Mouse (Mus musculus): ENCODE measurements around the gene Sdccag8. TPM values are rescaled to one million over a fixed set of nuclear protein-coding genes. Genes with fewer than 3 reads are reported as not detected.

The Sdccag8 gene
- polyA plus RNA-seq, 1 experiment from 2014 or later = 10.4 TPM

DNA sequence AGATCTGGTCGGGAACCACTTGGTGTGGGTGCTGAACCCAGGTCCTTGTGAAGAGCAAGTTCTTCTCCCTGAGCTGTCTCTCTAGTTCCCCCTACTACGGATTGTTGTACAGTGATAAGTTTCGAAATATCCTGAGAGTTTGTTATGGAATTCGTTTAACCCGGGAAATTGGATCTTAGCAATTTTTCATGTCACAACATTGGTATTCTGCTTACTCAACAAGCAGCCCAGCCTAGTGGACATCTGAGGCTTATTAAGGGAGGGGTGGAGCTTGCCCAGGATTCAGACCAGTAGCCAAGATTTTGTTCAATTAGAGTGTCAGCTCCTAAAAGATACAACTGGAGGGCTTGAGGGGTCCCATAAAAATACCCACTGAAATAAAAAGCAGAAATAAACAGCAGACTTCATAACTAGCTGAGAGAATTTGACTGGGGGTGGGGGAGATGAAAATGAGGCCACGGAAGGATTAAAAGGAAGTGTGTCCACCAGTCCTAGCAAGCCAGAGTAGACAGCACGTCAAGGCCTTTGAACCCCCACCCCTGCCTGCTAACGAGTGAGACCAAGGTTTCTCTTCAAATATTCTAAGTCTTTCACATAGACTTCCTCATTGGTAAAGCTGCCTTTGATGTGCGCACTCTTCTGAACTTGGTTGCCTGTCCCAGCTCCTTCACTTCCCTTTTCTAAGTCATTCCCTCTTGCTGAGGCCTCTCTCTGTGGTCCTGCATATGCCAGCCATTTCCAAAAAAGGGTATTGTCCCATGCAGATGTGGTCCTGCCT, 38.5 kb downstream of the Sdccag8 start:
- no peak for DNase-seq (ENCODE audit: low spot score)
- H3K27me3 ChIP-seq (ENCODE audit: insufficient read depth, poor library complexity, severe bottlenecking) = no peaks in the 10 kb centered on the region
- H3K27ac ChIP-seq = no peak overlapping the region
- H3K36me3 ChIP-seq = peaks cover 29% of the 10 kb centered on the region
- no peak overlapping the region for H3K4me3 ChIP-seq
- 91% methylated on average over 9 of the region's 9 CpGs for WGBS
- H3K4me1 ChIP-seq = peaks cover 4% of the 10 kb centered on the region; the same call in 1 of the 2 replicates
- H3K9me3 ChIP-seq = no peaks in the 10 kb centered on the region; the same call in 1 of the 2 replicates

DNA sequence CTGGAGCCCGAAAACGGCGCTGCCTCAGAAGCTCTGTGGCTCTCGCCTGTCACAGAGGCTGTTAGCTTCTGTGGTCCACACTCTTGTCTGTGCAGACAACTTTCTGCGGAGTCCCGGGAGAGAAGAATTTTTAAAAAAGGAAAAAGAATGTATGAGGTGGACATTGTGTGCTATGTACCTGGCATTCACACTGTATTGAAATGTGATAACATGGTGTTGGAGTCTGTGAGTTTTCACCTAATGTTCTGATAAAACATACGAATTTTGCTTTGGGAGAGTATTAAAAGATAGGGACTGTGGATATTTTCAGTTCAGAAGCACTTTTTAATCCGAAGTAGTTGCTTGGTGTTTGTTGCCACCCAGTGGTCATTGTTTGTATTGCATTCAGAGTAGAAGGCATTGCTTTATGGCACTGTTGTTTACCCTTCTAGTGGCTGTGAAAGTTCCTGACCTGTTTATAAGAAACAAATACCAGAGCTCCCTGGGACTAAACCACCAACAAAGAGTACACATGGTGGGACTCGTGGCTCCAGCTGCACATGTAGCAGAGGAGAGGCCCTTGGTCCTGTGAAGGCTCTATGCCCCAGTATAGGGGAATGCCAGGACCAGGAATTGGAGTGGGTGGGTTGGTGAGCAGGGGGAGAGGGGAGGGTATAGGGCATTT, 47.7 kb downstream of the Sdccag8 start:
- no peaks in the 10 kb centered on the region for H3K9me3 ChIP-seq
- no peak overlapping the region for H3K4me3 ChIP-seq
- H3K27ac ChIP-seq = no peak overlapping the region
- no peak for DNase-seq (ENCODE audit: low spot score)
- no peaks in the 10 kb centered on the region for H3K4me1 ChIP-seq
- H3K36me3 ChIP-seq = no peaks in the 10 kb centered on the region
- no peaks in the 10 kb centered on the region for H3K27me3 ChIP-seq (ENCODE audit: insufficient read depth, poor library complexity, severe bottlenecking)
- WGBS = 60% methylated on average over 9 of the region's 9 CpGs

DNA sequence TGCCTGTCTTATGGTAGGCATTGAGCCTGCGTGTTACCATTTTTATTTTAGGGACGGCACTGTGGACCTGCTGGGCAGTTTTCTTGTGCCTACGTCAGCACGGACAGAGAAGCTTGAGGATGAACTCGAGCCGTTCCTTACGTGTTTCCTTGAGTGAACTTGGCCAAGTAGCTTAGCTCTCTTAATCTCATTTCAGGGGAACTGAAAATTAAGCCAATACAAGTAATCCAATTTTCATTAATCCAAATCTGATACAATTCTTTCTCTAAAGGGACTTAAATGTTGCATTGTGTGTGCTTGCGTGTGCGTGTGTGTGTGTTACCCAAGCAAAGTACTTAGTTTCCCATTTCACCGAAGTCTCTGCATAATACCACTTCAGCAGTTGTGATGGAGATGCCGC, 56.0 kb downstream of the Sdccag8 start:
- no peaks in the 10 kb centered on the region for H3K27me3 ChIP-seq (ENCODE audit: insufficient read depth, poor library complexity, severe bottlenecking)
- H3K4me1 ChIP-seq = no peaks in the 10 kb centered on the region
- no peaks in the 10 kb centered on the region for H3K9me3 ChIP-seq
- no peak overlapping the region for H3K27ac ChIP-seq
- H3K36me3 ChIP-seq = peaks cover 4% of the 10 kb centered on the region; the same call in 1 of the 2 replicates
- WGBS = 87% methylated on average over 11 of the region's 11 CpGs
- H3K4me3 ChIP-seq = no peak overlapping the region
- no peak for DNase-seq (ENCODE audit: low spot score)

DNA sequence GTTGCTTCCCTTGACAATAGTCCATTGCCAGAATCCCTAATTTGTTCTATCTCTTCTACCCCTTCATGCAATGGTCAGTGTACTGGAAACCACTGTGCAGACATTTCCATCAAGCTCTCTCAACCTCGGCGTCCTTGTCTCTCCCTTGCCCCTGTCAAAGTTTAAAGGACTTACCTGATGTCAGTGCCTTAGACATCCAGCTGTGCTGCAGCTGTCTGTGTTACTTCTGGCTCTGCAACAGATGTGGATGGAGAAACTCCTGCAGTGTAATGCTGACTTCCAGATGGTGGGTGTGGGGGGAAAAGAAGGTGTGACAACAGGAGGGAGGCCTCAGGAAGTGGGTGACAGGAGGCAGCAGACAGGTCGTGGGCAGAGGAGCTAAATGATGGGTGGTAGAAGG, 57.5 kb downstream of the Sdccag8 start:
- Histone ChIP-seq H3K27ac (no peak overlapping the region), H3K9me3 (no peaks in the 10 kb centered on the region), H3K36me3 (peaks cover 4% of the 10 kb centered on the region; the same call in 1 of the 2 replicates), H3K4me1 (no peaks in the 10 kb centered on the region), H3K4me3 (no peak overlapping the region), H3K27me3 (ENCODE audit: insufficient read depth, poor library complexity, severe bottlenecking) (no peaks in the 10 kb centered on the region)
- peak; percentile 61 for DNase-seq (ENCODE audit: low spot score)
- WGBS = 26% methylated on average over 3 of the region's 3 CpGs

DNA sequence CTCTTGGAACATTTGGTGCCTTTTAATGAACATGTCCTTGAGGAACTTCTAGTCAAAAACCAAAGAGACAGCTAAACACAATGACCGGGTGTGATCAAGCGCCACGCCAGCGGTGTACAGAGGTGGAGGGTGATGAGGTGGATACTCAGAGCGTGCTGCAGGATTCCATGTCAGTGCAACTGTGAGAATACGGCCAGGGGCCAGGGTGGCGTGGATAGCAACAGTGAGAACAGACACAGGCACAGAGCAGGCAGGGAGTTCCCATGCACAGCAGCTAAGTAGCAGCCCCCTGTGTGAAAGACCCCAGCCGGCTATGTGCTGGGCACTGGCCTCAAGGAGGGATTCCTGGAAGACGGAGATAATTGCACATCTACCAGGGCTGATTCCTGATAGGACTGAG, 59.0 kb downstream of the Sdccag8 start:
- 76% methylated on average over 9 of the region's 9 CpGs for WGBS
- no peak for DNase-seq (ENCODE audit: low spot score)
- Histone ChIP-seq H3K4me1 (no peaks in the 10 kb centered on the region), H3K27ac (no peak overlapping the region), H3K9me3 (no peaks in the 10 kb centered on the region), H3K27me3 (ENCODE audit: insufficient read depth, poor library complexity, severe bottlenecking) (no peaks in the 10 kb centered on the region), H3K36me3 (0 out of 2 replicates have a peak, but pooled peaks cover 2% of the 10 kb centered on the region), H3K4me3 (no peak overlapping the region)

DNA sequence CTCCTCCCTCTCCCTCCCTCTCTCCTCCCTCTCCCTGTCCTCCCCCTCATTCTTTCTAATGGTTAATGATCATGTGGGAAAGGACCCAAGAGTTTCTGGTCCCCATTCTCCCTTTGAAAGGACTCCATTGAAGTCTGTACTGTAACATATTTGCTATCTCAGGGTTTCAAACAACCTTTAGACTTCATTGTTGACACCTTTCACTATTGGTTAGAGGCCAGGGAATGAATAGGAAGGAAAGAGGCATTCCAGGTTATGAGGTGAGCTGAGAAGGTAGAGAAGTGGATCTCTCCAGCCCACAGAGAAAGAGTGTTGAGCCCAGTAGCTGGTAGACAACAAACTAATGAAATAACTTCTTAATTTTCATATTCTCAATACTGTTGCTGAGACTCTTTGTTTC, 59.7 kb downstream of the Sdccag8 start:
- no peak for DNase-seq (ENCODE audit: low spot score)
- Histone ChIP-seq H3K27me3 (ENCODE audit: insufficient read depth, poor library complexity, severe bottlenecking) (no peaks in the 10 kb centered on the region), H3K27ac (no peak overlapping the region)

DNA sequence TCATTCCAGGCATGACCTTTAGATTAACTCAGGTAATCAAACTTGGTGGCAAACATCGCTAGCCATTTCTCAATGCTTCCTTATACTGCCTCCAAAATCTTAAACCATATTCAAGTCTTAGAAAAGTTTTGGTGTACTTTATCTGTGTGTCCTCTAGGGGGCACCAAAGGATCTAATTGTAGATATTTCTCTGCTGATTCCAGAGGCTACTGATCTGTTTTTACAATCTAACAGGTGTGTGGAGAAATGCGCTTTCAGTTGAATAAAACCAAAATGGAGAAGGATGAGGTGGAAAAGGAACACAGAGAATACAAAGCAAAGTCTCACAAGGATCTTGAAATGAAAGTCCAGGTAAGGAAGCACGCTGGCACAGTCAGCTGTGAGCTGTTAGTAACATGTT, 63.3 kb downstream of the Sdccag8 start:
- Histone ChIP-seq H3K27me3 (ENCODE audit: insufficient read depth, poor library complexity, severe bottlenecking) (no peaks in the 10 kb centered on the region), H3K27ac (no peak overlapping the region), H3K4me3 (no peak overlapping the region), H3K9me3 (no peaks in the 10 kb centered on the region), H3K36me3 (no peaks in the 10 kb centered on the region), H3K4me1 (0 out of 2 replicates have a peak, but pooled peaks cover 4% of the 10 kb centered on the region)
- no peak for DNase-seq (ENCODE audit: low spot score)
- 48% methylated on average over 3 of the region's 3 CpGs for WGBS

More for the DNA sequence above, 59.7 kb downstream of the Sdccag8 start:
- Histone ChIP-seq H3K4me1 (no peaks in the 10 kb centered on the region), H3K9me3 (no peaks in the 10 kb centered on the region), H3K36me3 (0 out of 2 replicates have a peak, but pooled peaks cover 2% of the 10 kb centered on the region), H3K4me3 (no peak overlapping the region)

DNA sequence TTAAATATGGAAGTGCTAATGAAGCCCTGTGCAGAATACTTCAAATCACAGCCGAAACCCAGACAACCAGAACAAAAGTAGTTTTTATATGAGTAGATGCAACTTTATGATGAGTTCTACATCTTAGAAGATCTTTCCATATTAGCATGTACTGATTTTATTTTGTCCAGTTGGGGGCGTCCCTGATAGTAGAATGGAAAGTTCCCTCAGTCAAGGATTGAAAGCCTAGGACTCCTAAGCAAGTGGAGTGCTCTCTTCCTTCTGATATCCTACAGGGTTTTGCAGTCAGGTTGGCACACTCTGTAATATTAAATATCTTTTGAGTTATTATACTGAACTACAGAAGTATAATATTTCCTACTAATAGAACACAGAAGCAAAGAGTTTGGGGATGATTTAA, 64.5 kb downstream of the Sdccag8 start:
- Histone ChIP-seq H3K9me3 (no peaks in the 10 kb centered on the region), H3K4me3 (no peak overlapping the region), H3K27ac (no peak overlapping the region), H3K36me3 (no peaks in the 10 kb centered on the region), H3K27me3 (ENCODE audit: insufficient read depth, poor library complexity, severe bottlenecking) (no peaks in the 10 kb centered on the region), H3K4me1 (0 out of 2 replicates have a peak, but pooled peaks cover 8% of the 10 kb centered on the region)
- 54% methylated on average over 2 of the region's 2 CpGs for WGBS
- DNase-seq (ENCODE audit: low spot score) = no peak

DNA sequence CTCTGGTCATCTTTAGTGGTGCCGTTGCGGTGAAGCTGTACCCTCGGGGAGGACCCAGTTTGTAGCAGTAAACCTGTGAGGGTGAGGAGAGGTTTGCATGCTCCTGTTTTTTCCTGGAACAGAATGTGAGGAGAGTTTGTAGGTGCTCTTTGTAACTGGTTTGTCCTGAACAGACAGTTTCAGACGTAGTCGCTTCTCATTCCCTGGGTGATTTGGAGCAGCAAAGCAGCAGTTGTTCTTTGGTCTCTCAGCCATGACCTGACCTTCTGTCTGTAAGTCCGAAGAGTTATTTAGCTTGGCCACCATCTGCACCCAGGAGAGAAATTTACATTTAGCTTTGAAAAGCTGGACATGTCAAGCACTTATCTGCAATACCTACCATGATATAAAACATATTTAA, 65.2 kb downstream of the Sdccag8 start:
- Histone ChIP-seq H3K4me1 (0 out of 2 replicates have a peak, but pooled peaks cover 9% of the 10 kb centered on the region), H3K36me3 (no peaks in the 10 kb centered on the region), H3K9me3 (no peaks in the 10 kb centered on the region), H3K4me3 (no peak overlapping the region), H3K27ac (no peak overlapping the region), H3K27me3 (ENCODE audit: insufficient read depth, poor library complexity, severe bottlenecking) (no peaks in the 10 kb centered on the region)
- DNase-seq (ENCODE audit: low spot score) = no peak
- 87% methylated on average over 6 of the region's 6 CpGs for WGBS

DNA sequence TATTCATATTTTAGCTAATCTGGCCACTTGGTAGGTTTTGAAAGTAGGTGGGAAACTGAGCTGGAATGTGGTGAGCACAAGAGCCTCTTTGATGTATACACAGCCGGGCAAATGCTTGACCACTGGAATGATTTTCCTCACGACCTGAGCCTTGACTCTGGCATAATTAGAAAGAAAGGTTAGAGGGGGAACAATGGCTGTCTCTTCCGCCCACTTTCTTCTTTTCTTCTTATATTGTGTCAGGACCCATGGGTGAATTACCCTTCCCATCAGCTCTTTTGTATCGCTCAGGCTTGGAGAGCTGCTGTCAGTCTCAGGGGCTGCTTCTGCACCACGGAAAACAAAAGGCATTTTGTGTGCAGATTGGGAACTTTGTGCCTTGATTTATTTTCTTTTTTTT, 65.6 kb downstream of the Sdccag8 start:
- no peaks in the 10 kb centered on the region for H3K36me3 ChIP-seq
- WGBS = 47% methylated on average over 5 of the region's 5 CpGs
- H3K4me3 ChIP-seq = no peak overlapping the region
- H3K9me3 ChIP-seq = no peaks in the 10 kb centered on the region
- H3K4me1 ChIP-seq = peaks cover 14% of the 10 kb centered on the region; the same call in 1 of the 2 replicates
- no peak overlapping the region for H3K27ac ChIP-seq
- H3K27me3 ChIP-seq (ENCODE audit: insufficient read depth, poor library complexity, severe bottlenecking) = no peaks in the 10 kb centered on the region
- DNase-seq (ENCODE audit: low spot score) = no peak

DNA sequence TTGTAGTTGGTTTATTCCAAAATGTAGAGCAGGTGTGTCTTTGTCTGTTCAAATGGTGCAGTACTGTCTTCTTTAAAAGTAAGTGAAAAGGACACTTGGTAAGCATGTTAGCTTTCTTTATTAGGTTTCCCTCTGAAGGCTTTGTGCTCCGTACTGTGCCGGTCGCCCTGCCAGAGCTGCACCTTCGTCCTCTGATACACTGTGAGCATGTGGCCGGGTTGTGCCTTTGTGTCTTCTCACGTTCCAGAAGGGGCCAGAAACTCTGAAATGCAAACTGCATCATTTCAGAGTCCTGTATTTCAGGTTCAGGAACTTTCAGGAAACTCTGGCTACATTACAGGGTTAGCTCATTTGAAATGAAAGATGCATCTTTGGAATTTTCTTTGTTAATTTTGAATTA, 66.5 kb downstream of the Sdccag8 start:
- no peaks in the 10 kb centered on the region for H3K27me3 ChIP-seq (ENCODE audit: insufficient read depth, poor library complexity, severe bottlenecking)
- no peak overlapping the region for H3K27ac ChIP-seq
- H3K4me3 ChIP-seq = no peak overlapping the region
- H3K9me3 ChIP-seq = no peaks in the 10 kb centered on the region
- H3K4me1 ChIP-seq = peaks cover 20% of the 10 kb centered on the region; the same call in 1 of the 2 replicates
- DNase-seq (ENCODE audit: low spot score) = no peak
- no peaks in the 10 kb centered on the region for H3K36me3 ChIP-seq
- 79% methylated on average over 6 of the region's 6 CpGs for WGBS

DNA sequence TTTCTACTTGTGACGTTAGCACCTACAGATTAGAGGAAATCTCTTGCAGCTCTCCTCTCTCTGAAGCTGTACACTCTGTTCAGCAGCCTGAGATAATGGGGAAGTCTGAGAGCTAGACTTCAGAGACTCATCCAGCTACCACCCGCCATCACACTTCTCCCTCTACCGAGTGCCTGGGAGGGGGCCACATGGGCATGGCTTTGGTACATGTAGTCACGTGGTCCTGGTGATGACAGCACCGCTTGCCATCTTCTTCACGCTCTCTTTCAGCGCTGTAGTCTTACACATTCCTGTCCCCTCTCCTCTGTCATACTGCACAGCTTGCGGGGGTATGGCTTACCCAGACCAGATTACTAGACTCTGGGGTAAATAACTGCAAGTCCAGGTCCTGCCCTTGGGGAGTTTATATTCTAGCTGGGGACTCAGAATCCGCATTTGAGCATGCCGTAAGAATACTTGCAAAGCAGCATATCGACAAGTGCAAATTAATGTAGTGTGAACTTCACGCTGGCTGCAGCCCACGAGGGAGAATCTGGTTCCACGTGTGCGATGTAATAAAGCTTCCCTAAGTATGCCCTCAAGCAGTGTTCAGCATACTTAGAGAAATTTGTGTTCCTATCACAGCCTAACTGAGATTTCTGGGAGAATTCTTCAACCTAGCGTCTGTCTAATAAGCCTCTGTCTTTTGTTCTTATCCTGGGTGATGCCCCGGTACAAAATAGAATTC, 70.9 kb downstream of the Sdccag8 start:
- 66% methylated on average over 17 of the region's 17 CpGs for WGBS
- peak; percentile 87 for DNase-seq (ENCODE audit: low spot score)
- Histone ChIP-seq H3K9me3 (no peaks in the 10 kb centered on the region), H3K27me3 (ENCODE audit: insufficient read depth, poor library complexity, severe bottlenecking) (no peaks in the 10 kb centered on the region), H3K36me3 (no peaks in the 10 kb centered on the region), H3K4me1 (peaks cover 16% of the 10 kb centered on the region; the same call in 1 of the 2 replicates), H3K4me3 (no peak overlapping the region), H3K27ac (0 out of 2 replicates have a peak overlapping the region, but pooled peaks have one; percentile 29)

DNA sequence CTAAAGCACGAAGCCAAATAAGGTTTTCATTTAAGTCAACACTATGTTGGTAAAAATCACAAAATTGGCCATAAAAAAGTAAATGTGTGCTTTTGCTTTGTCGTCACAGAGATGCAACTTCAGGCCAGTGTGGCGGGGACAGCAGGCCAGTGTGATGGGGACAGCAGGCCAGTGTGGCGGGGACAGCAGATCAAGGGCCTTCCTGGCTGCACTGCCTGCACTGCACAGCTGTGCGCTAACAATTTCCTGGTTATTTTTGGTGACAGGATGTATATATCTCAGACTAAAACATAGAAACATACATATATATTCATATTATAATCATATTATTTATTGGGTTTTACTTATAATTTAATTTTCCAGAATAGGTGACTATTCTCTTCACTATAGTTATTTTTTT, 71.5 kb downstream of the Sdccag8 start:
- Histone ChIP-seq H3K4me3 (no peak overlapping the region), H3K4me1 (peaks cover 16% of the 10 kb centered on the region; the same call in 1 of the 2 replicates), H3K27ac (no peak overlapping the region), H3K36me3 (no peaks in the 10 kb centered on the region), H3K9me3 (no peaks in the 10 kb centered on the region), H3K27me3 (ENCODE audit: insufficient read depth, poor library complexity, severe bottlenecking) (no peaks in the 10 kb centered on the region)
- DNase-seq (ENCODE audit: low spot score) = no peak
- 80% methylated on average over 5 of the region's 5 CpGs for WGBS
